Mouse (Mus musculus): ENCODE measurements around the gene Ctsk.
A peak's percentile ranks its signal among the peaks of the same experiment; 100 is the strongest.

The Ctsk gene

GRCm38 (mm10) chr3:95499024-95499423 lies at the start of gene Ctsk:
TSS of gene Ctsk (plus strand) at chr3:95499256.
- DNase-seq (ENCODE audit: low spot score) = no peak

DNA sequence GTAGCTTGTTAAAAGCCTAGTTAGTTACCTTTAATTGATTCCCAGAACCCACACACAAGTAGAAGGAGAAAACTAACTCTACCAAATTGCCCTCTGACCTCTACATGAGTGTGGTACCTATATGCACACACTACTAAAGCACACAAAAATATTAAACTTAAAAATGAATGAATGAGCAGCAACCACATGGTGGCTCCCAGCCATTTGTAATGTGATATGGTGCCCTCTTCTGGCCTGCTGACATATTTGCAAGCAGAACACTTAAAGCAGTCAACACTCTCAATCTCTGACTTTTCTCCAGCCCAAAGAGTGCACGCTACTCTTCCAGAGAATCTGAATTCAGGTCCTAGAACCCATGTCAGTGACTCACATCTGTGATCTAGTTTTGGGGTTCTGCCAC lies 48.6 kb upstream of the Ctsk start:
- no peak for DNase-seq (ENCODE audit: low spot score)

GRCm38 (mm10) chr3:95450915-95451314 lies 48.1 kb upstream of the Ctsk start:
- no peak for DNase-seq (ENCODE audit: low spot score)

DNA sequence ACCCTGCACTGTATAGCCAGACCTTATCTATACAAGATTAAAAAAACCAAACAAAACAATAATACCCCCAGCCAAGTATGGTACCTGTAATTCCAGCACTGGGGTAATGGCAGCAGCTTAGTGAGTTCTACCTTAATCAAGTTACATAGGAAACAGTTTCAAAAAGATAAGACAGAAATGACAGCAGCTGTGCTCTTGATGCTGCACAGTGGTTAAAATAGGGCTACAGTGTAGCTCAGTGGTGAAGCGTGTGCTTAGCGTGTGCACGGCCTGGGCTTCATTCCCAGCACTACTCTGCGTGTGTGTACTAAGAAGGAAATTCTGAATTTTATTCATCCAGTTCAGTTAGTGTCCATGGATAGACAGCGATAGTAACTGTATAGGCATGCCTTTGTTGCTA lies 42.7 kb upstream of the Ctsk start:
- no peak for DNase-seq (ENCODE audit: low spot score)

GRCm38 (mm10) chr3:95457758-95458157 lies 41.3 kb upstream of the Ctsk start:
- DNase-seq (ENCODE audit: low spot score) = no peak

DNA sequence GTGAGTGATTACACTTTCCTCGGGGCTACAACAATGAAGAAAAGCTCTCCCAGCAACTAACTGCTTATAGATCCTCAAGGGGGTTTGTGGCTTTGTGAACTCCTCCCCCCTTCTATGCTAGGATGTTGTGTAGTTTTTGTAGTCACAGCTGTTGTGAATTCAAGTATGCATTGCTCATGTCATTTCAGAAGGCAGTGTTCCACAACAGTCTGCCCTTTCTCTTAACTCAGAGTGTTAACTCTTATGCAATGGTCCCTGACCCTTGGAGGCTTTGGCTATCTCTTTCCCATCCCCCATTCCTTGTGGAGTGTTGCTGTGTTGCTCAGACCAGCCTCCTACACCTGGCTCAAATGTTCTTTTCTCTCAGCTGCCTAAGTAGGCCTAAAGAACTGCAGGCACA lies 39.7 kb upstream of the Ctsk start:
- no peak for DNase-seq (ENCODE audit: low spot score)

DNA sequence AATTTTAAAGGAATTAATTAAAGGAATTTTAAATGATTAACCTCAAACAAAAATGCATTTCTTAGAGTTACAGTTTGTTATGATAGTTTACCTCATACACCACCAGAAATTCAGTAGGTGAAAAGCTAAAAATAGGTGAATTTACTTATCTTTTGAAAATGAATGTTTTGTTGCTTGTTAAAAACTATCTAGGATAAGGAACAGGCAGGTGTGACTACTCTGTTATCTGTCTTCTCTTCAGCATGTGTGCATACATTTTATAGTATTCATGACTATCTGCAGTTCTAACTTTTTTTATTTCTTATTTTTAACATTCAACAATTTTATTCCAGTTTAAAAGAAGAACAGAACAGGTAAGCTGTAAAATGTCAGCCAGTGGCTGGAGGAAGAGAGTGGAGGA lies 35.2 kb upstream of the Ctsk start:
- no peak for DNase-seq (ENCODE audit: low spot score)

DNA sequence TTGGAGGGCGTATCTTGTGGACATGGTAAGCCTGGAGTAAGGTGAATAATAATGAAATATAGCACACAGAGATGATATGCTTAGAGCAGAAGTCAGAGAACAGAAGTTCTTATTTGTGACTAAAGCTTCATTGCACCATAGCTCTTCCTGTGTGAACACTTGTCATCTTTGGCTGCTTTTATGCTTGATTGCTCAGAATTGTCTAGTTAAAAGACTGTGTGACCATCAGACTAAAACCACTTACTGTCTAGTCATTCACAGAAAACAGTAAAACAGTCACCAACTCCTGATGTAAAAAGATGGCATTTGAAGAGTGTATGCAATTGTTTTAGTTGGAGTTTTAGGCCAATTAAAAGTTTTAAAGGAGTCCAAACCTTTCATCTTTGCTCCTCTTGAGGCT lies 20.1 kb upstream of the Ctsk start:
- no peak for DNase-seq (ENCODE audit: low spot score)

- DNase-seq (ENCODE audit: low spot score) = no peak
Observed at GRCm38 (mm10) chr3:95486421-95486820, 12.6 kb upstream of the Ctsk start.

- no peak for DNase-seq (ENCODE audit: low spot score)
Observed at GRCm38 (mm10) chr3:95488679-95489078, 10.4 kb upstream of the Ctsk start.

DNA sequence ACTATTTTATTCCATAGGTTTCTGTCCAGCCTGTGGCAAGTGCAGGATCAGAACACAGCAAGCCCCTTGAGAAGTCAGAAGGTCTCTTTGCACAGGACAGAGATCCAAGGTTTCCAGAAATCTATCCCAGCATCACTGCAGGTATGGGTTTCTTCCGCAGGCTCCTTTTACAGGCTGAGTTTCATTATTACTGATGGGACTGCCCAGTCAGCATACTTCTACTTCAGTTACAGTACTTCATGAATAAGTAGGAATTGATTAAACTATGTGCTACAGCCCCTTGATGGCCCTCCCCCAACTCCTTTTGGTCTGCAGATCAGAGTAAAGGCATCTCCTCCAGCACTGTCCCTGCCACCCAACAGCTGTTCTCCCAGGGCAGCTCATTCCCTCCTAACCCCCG lies 8.8 kb upstream of the Ctsk start:
- no peak for DNase-seq (ENCODE audit: low spot score)

GRCm38 (mm10) chr3:95494342-95494741 lies 4.7 kb upstream of the Ctsk start:
- DNase-seq (ENCODE audit: low spot score) = peak; percentile 47

DNA sequence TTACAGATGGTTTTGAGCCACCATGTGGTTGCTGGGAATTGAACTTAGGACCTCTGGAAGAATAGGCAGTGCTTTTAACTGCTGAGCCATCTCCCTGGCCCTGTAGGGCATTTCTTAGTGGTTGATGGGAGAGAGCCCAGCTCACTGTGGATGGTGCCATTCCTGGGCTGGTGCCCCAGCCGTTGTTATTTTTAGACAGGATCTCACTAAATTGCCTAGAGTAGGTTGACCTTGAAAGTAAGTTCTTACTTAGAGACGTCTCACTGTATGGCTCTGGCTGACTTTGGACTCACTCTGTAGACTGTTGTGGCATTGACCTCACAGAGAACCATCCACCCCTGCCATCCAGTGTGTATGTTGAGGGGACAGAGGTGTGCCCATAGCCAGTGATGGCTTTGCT lies 827 bp upstream of the Ctsk start:
- DNase-seq (ENCODE audit: low spot score) = no peak

- DNase-seq (ENCODE audit: low spot score) = no peak
Observed at GRCm38 (mm10) chr3:95499496-95500140, 562 bp downstream of the Ctsk start.

DNA sequence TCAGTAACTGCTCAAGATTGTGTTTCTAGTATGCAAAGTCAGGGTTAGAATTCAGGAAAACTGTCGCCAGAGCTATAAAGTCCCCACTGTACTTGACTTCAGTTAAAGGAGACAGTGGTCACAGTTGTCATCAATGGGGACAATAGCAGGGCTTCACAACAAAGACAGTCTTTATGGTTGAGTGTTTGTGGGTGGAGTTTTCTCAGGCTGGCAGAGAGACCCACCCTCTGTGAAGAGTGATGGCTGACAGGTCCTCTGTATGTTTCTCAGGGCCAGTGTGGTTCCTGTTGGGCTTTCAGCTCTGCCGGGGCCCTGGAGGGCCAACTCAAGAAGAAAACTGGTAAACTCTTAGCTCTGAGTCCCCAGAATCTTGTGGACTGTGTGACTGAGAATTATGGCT lies 3.3 kb downstream of the Ctsk start:
- no peak for DNase-seq (ENCODE audit: low spot score)

GRCm38 (mm10) chr3:95509348-95509747 lies 10.3 kb downstream of the Ctsk start:
- DNase-seq (ENCODE audit: low spot score) = no peak

DNA sequence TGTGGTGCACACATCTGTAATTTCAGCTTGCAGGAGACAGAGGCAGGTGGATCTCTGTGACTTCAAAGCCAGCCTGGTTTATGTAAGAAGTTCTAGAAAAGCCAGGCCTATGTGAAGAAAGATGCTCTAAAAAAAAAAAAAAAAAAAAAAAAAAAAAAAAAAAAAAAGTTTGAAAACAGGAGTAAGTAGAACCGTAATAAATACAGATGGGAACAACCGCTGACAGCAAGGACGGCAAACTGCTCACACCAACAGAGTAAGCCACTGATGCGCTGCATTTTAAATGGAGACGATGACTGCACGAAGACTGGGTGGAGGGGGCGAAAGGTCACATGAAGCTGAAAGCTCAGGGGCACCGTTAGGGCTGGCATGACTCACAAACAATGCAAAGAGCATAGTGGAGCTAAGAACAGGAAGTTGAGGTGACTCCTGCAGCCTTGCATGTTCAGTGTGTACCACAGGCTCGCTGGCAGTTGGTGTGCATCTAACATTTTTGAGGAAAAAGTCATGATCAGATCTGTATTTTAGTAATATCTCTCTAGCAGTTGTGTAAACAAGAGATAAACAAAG lies 12.6 kb downstream of the Ctsk start:
- DNase-seq (ENCODE audit: low spot score) = no peak

DNA sequence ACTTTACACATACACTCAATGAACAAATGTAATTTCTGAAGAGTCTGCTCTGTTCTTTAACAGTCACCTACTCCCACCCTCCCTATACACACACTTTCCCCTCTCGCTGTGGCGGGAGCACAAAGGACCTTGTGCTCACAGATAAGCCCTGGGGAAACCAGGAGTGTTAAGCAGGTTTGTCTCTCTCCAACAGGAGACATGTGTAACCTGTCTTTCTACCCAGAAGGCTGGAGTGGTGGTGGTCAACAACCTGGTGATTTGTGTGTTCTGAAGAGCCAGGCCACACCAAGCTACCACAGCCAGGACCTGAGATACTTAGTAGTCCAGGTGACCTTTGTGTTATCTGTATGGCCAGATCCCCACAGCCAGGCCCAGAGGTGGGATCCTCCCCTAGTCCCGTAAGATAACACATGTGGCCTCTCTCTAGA lies 17.6 kb downstream of the Ctsk start:
- no peak for DNase-seq (ENCODE audit: low spot score)

DNA sequence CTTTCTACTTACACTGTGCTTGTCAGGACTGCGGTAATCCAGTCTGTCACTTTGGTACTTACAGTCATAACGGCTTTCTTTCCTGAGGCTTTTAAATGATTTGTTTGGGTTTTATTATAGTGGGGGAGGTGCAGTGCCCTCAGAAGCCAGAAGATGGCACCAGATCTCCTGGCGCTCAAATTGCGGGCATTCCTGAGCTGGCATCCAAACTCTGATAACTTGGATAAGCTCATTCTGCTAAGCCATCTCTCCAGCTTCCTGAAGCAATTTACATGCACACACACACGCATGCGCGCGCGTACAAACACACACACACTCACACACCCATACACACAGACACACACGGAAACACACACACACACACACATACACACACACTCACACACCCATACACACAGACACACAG lies 18.4 kb downstream of the Ctsk start:
- peak; percentile 59 for DNase-seq (ENCODE audit: low spot score)

GRCm38 (mm10) chr3:95518891-95519290 lies 19.8 kb downstream of the Ctsk start:
- DNase-seq (ENCODE audit: low spot score) = no peak

GRCm38 (mm10) chr3:95519315-95519714 lies 20.3 kb downstream of the Ctsk start:
- no peak for DNase-seq (ENCODE audit: low spot score)

DNA sequence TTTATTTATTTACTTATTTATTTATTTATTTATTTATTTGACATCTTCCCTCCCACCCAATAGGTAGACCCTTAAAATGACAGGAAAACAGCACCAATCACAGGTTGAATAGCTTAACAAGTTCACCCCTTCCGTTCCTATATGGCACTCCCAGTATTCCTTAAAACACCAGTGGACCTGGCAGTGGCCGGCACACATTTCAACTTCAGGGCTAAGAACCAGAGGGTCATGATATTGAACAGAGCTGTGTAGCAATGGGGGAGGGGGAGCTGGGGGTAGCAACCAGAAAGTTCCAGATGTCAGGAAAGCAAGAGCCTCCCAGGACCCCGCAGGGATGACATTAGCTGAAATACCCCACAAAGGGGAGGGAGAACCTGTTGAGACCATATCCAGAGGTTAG lies 21.0 kb downstream of the Ctsk start:
- no peak for DNase-seq (ENCODE audit: low spot score)

DNA sequence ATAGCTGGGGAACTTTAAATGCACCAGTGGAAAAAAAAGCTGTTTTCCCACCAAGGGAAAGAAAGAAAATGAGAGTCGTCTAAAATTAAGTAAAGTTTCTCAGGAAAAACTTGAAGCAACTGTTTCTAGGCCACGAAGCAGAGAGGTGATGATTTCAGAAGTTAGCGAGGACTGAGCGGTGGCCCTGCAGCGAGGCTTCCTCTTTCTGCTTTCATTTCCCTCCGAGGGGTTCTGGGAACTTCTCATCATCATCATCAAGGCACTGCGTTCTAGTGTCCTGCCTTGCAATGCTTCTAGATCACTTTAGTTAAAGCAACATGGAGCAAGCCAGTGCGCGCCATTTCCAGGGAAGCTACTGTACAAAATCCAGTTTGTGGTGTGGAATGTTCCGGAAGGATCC lies 22.1 kb downstream of the Ctsk start:
- DNase-seq (ENCODE audit: low spot score) = no peak

GRCm38 (mm10) chr3:95523662-95524061 lies 24.6 kb downstream of the Ctsk start:
- DNase-seq (ENCODE audit: low spot score) = no peak
